Mouse (Mus musculus) stomach, postnatal 0 days (tissue): Measurements from ENCODE around the gene Peak1.

Experiments
- CTCF ChIP-seq: IDR thresholded peaks from 2 replicates; pipeline ENCODE4 v1.5.1; 2016; ENCODE audit warnings: antibody characterized with exemption, low read depth, mild to moderate bottlenecking, moderate library complexity
- EP300 ChIP-seq: optimal IDR thresholded peaks from 2 replicates; pipeline ENCODE3; 2016; ENCODE audit warnings: antibody characterized with exemption

DNA sequence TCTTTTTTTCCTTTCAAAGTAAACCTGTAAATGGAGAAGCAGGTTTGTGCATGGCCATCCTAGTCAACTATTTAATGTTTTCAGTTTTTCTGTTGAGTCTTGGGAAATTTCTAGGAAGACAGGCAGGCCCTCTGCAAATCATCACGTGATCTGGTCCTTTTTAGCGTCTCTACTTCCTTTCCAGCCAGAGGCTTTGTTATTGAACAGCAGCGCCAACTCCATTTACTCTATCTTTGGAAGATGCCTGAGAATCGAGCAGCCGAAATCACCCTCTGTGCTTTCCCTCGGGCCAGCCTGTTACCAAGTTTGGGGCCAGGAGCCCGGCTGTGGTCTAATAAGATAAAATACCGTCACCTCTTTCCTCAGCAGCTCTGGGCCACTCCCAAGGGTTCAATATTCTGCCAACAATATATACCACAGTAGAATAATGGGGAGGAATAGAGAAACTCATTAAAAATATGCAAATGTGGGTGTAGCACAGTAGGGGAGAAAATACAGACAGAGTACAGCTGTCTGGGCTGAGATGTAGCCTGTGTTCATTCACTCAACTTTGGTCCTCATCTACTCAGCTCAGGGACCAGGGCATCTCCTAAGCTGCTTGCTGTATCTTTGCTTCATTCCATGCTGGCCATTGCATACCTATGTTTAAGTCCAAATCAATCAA, 237.6 kb downstream of the Peak1 start:
- TF ChIP-seq CTCF (no peak), EP300 (no peak)
